Mouse (Mus musculus) midbrain, embryonic 14.5 days (tissue): ENCODE measurements at regions not wholly inside any gene's neighbourhood (a gene's known extent, or its start where the extent isn't known, plus 50 kb on each side); places are given as distances from the start of the nearest gene placed in this dataset.

Source experiments
- ATAC-seq: fragments of 200-750 bp; cut with Nextera tagmentation; 2 replicates; pipeline ENCODE4 v1.8.0; 2017; ENCODE audit warnings: moderate number of reproducible peaks, moderate library complexity; ENCODE audit not compliant: low FRiP score, low TSS enrichment
- DNase-seq: peaks from one replicate; pipeline ENCODE4 v3.0.0-alpha.2; 2015
- H3K27ac ChIP-seq: fragments of 300-500 bp; sonication (generic); replicated peaks from 2 replicates; pipeline ENCODE4 v1.5.1; 2014; ENCODE audit warnings: mild to moderate bottlenecking, low read depth, low read length, moderate library complexity
- H3K27me3 ChIP-seq: fragments of 300-500 bp; sonication (generic); 2 replicates; pipeline ENCODE4 v1.6.1; 2014; ENCODE audit warnings: low read length, control low read depth, mixed read lengths; ENCODE audit not compliant: control insufficient read depth, insufficient read depth
- H3K36me3 ChIP-seq: fragments of 300-500 bp; sonication (generic); 2 replicates; pipeline ENCODE4 v1.6.1; 2014; ENCODE audit warnings: low read length, control low read depth; ENCODE audit not compliant: control insufficient read depth, insufficient read depth
- H3K4me1 ChIP-seq: fragments of 300-500 bp; sonication (generic); 2 replicates; pipeline ENCODE4 v1.6.1; 2014; ENCODE audit warnings: mild to moderate bottlenecking, antibody characterized with exemption, low read length, control low read depth; ENCODE audit not compliant: control insufficient read depth, insufficient read depth
- H3K4me2 ChIP-seq: fragments of 300-500 bp; sonication (generic); 2 replicates; pipeline ENCODE4 v1.6.1; 2014; ENCODE audit warnings: mild to moderate bottlenecking, low read length, moderate library complexity
- H3K4me3 ChIP-seq: fragments of 300-500 bp; sonication (generic); replicated peaks from 2 replicates; pipeline ENCODE4 v1.5.1; 2014; ENCODE audit warnings: low read depth, low read length
- H3K9ac ChIP-seq: fragments of 300-500 bp; sonication (generic); replicated peaks from 2 replicates; pipeline ENCODE4 v1.6.1; 2014; ENCODE audit warnings: mild to moderate bottlenecking, low read length, moderate library complexity
- H3K9me3 ChIP-seq: fragments of 300-500 bp; sonication (generic); 2 replicates; pipeline ENCODE4 v1.6.1; 2016; ENCODE audit warnings: low read length, control low read depth, mixed read lengths; ENCODE audit not compliant: control insufficient read depth
- WGBS: fragments of 180-500 bp; shearing (Covaris S2); extraction: QIAGEN DNeasy Blood & Tissue Kit; methylation state at CpG from one replicate; pipeline ENCODE4 v1.1.7; 2014; 5-methylcytosine and 5-hydroxymethylcytosine counted together

- ATAC-seq (no peak), DNase-seq (no peak)
- no peak overlapping the region for H3K4me3 ChIP-seq
- no peak overlapping the region for H3K27ac ChIP-seq
- no peaks in the 10 kb centered on the region for H3K36me3 ChIP-seq
- H3K9me3 ChIP-seq: no peaks in the 10 kb centered on the region
- H3K4me1 ChIP-seq: no peaks in the 10 kb centered on the region
- WGBS: 60% methylated on average over 2 of the region's 2 CpGs
- H3K27me3 ChIP-seq: no peaks in the 10 kb centered on the region
- no peak overlapping the region for H3K4me2 ChIP-seq
- H3K9ac ChIP-seq: no peak overlapping the region
Measured at GRCm38 (mm10) chr2:92784916-92785315, 130.0 kb upstream of the Syt13 start.

- WGBS: 76% methylated on average over 4 of the region's 4 CpGs
- H3K4me2 ChIP-seq: no peak overlapping the region
- DNase-seq: no peak
- no peak overlapping the region for H3K9ac ChIP-seq
- H3K27ac ChIP-seq: no peak overlapping the region
- H3K4me3 ChIP-seq: no peak overlapping the region
- ATAC-seq: no peak
- no peaks in the 10 kb centered on the region for H3K4me1 ChIP-seq
- H3K9me3 ChIP-seq: no peaks in the 10 kb centered on the region
- H3K27me3 ChIP-seq: no peaks in the 10 kb centered on the region
- no peaks in the 10 kb centered on the region for H3K36me3 ChIP-seq
Measured at GRCm38 (mm10) chr2:92787925-92788410, 126.9 kb upstream of the Syt13 start.

- 82% methylated on average over 5 of the region's 5 CpGs for WGBS
- no peak overlapping the region for H3K27ac ChIP-seq
- DNase-seq (no peak), ATAC-seq (no peak)
- H3K4me1 ChIP-seq: no peaks in the 10 kb centered on the region
- no peaks in the 10 kb centered on the region for H3K9me3 ChIP-seq
- no peak overlapping the region for H3K4me3 ChIP-seq
- no peak overlapping the region for H3K4me2 ChIP-seq
- no peaks in the 10 kb centered on the region for H3K27me3 ChIP-seq
- no peaks in the 10 kb centered on the region for H3K36me3 ChIP-seq
- no peak overlapping the region for H3K9ac ChIP-seq
Measured at GRCm38 (mm10) chr2:92788875-92789274, 126.0 kb upstream of the Syt13 start.

- H3K27me3 ChIP-seq: no peaks in the 10 kb centered on the region
- H3K36me3 ChIP-seq: no peaks in the 10 kb centered on the region
- no peak for ATAC-seq
- H3K4me2 ChIP-seq: no peak overlapping the region
- H3K27ac ChIP-seq: no peak overlapping the region
- DNase-seq: no peak
- 94% methylated on average over 2 of the region's 2 CpGs for WGBS
- no peak overlapping the region for H3K4me3 ChIP-seq
- H3K9me3 ChIP-seq: no peaks in the 10 kb centered on the region
- no peak overlapping the region for H3K9ac ChIP-seq
- no peaks in the 10 kb centered on the region for H3K4me1 ChIP-seq
Measured at GRCm38 (mm10) chr2:92790374-92790773, 124.5 kb upstream of the Syt13 start.

GRCm38 (mm10) chr2:92799770-92800169 lies 115.1 kb upstream of the Syt13 start:
- no peak for DNase-seq
- 85% methylated on average over 4 of the region's 4 CpGs for WGBS

GRCm38 (mm10) chr2:92800667-92801066 lies 114.2 kb upstream of the Syt13 start:
- no peaks in the 10 kb centered on the region for H3K36me3 ChIP-seq
- H3K4me2 ChIP-seq: no peak overlapping the region
- DNase-seq (no peak), ATAC-seq (no peak)
- H3K4me1 ChIP-seq: no peaks in the 10 kb centered on the region
- H3K27ac ChIP-seq: 0 out of 2 replicates have a peak overlapping the region, but pooled peaks have one; percentile 43
- no peak overlapping the region for H3K9ac ChIP-seq
- H3K9me3 ChIP-seq: no peaks in the 10 kb centered on the region
- no peaks in the 10 kb centered on the region for H3K27me3 ChIP-seq
- no peak overlapping the region for H3K4me3 ChIP-seq
- WGBS: 77% methylated on average over 5 of the region's 5 CpGs

More at GRCm38 (mm10) chr2:92799770-92800169, 115.1 kb upstream of the Syt13 start:
- H3K4me2 ChIP-seq: no peak overlapping the region
- no peaks in the 10 kb centered on the region for H3K9me3 ChIP-seq
- H3K4me3 ChIP-seq: no peak overlapping the region
- H3K36me3 ChIP-seq: no peaks in the 10 kb centered on the region
- ATAC-seq: no peak
- no peak overlapping the region for H3K27ac ChIP-seq
- no peak overlapping the region for H3K9ac ChIP-seq
- H3K4me1 ChIP-seq: no peaks in the 10 kb centered on the region
- H3K27me3 ChIP-seq: no peaks in the 10 kb centered on the region

- ATAC-seq: no peak
- WGBS: 92% methylated on average over 1 of the region's 1 CpGs
- H3K27ac ChIP-seq: 0 out of 2 replicates have a peak overlapping the region, but pooled peaks have one; percentile 9
- no peaks in the 10 kb centered on the region for H3K9me3 ChIP-seq
- no peak overlapping the region for H3K4me2 ChIP-seq
- no peaks in the 10 kb centered on the region for H3K36me3 ChIP-seq
- H3K4me1 ChIP-seq: peaks cover 37% of the 10 kb centered on the region
- H3K9ac ChIP-seq: no peak overlapping the region
- no peak for DNase-seq
- H3K27me3 ChIP-seq: no peaks in the 10 kb centered on the region
- H3K4me3 ChIP-seq: no peak overlapping the region
Measured at GRCm38 (mm10) chr2:92804916-92805315, 110.0 kb upstream of the Syt13 start.

- H3K4me1 ChIP-seq: peaks cover 41% of the 10 kb centered on the region
- ATAC-seq (no peak), DNase-seq (peak; percentile 50)
- H3K9ac ChIP-seq: no peak overlapping the region
- H3K36me3 ChIP-seq: no peaks in the 10 kb centered on the region
- H3K27ac ChIP-seq: peak overlapping the region; percentile 90
- no peaks in the 10 kb centered on the region for H3K27me3 ChIP-seq
- H3K4me2 ChIP-seq: no peak overlapping the region
- no peaks in the 10 kb centered on the region for H3K9me3 ChIP-seq
- H3K4me3 ChIP-seq: no peak overlapping the region
- 34% methylated on average over 4 of the region's 4 CpGs for WGBS
Measured at GRCm38 (mm10) chr2:92805761-92806160, 109.1 kb upstream of the Syt13 start.

- no peak overlapping the region; the same call in 1 of the 2 replicates for H3K9ac ChIP-seq
- 12% methylated on average over 7 of the region's 7 CpGs for WGBS
- ATAC-seq: peak; percentile 54
Measured at GRCm38 (mm10) chr2:92806481-92807195, 108.3 kb upstream of the Syt13 start.

More at GRCm38 (mm10) chr2:92806481-92807195, 108.3 kb upstream of the Syt13 start:
- Histone ChIP-seq H3K9me3 (no peaks in the 10 kb centered on the region), H3K4me1 (peaks cover 42% of the 10 kb centered on the region), H3K27me3 (no peaks in the 10 kb centered on the region), H3K27ac (peak overlapping the region; percentile 90), H3K4me3 (no peak overlapping the region), H3K36me3 (no peaks in the 10 kb centered on the region), H3K4me2 (no peak overlapping the region)
- peak; percentile 60 for DNase-seq
